In the genomic region with DNA sequence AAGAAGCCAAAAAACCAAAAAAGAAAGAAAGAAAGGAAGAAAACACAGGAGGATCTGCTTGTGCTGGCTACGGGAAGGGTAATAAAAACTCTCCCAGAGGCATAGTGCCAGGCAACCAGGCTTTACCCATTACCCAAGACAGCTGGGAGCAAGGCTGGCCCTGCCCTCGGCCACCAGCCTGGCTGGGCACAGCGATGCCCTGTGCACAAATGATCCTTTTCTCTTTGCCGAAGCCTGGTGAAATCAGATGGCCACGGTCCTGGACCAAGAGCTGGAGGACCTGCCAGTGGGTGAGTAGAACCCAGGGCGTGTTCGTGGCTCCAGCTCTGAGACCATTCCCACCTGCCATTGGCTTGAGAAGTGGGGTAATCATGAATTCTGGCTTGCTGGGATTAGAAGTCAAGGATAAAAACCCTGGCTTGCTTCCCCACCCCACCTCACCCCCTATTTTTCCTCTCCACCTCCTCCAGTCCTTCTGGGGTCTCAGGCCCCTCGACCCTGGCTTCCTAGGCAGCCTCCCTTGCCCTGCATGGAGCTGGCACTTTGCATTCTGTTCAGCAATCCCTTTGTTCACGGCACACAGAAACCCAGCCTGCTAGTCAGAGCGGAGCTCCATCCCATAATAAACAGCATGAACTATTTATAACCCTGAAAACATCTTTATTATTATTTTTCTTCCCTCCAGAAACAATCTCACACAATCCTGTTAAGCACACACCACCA, we compare ENCODE assay signal across 9 mouse cellular contexts.
DNase-seq lines count a peak whose midpoint lies in the region; ATAC-seq lines count a peak whose summit lies in the region.
"Had no signal": no experiment of that assay in that cellular context is flagged by ENCODE, and none has a peak within 500 bp of the region (broad histone marks: within the 10 kb centered on the region; RNA-seq: fewer than 3 reads in every experiment).

No protein-coding gene starts in this region.

- peaks cover 47% of the 10 kb centered on the region for H3K4me1 ChIP-seq in forebrain, embryonic 13.5 days

- peak overlapping the region; percentile 99 for H3K27ac ChIP-seq in forebrain, embryonic 13.5 days

- no peaks in the 10 kb centered on the region for H3K36me3 ChIP-seq in forebrain, embryonic 13.5 days (ENCODE audit: poor library complexity, severe bottlenecking)

- peak; percentile 65 for ATAC-seq in forebrain, embryonic 13.5 days

- 39% methylated on average over 10 of the region's 10 CpGs for WGBS in forebrain, embryonic 13.5 days

- H3K4me3 ChIP-seq in forebrain, embryonic 13.5 days: no peak overlapping the region

- peak overlapping the region; percentile 33 for H3K4me2 ChIP-seq in forebrain, embryonic 13.5 days

- peak overlapping the region; percentile 56 for H3K9ac ChIP-seq in forebrain, embryonic 13.5 days

- DNase-seq in right cerebral cortex, postnatal 4 days: peak; percentile 44
- no peak for DNase-seq in right cerebral cortex, postnatal 36 days (ENCODE audit: low spot score in 2 of 2)
- DNase-seq in layer of hippocampus, postnatal 10 days (ENCODE audit: low spot score in 2 of 2): peak; percentile 63 to 70
- DNase-seq in lung, postnatal 36 days: no peak
- no peak for DNase-seq in kidney, adult 8-10 months
- no peak for DNase-seq in urinary bladder, postnatal 10 days (ENCODE audit: low spot score)
- no peak for DNase-seq in ovary, postnatal 36 days (ENCODE audit: low spot score)
- DNase-seq: kidney, adult 2 months had no signal

- no peaks in the 10 kb centered on the region for H3K27me3 ChIP-seq in forebrain, embryonic 13.5 days

- H3K9me3 ChIP-seq in forebrain, embryonic 13.5 days (replicated peaks): peaks cover under 1% of the 10 kb centered on the region

Comparison
In these comparisons a context has a peak if more than half of its experiments do, and no peak if none do; other contexts are left out.
1. DNase-seq: peak in right cerebral cortex, postnatal 4 days (single experiment) and layer of hippocampus, postnatal 10 days (2 of 2); none in right cerebral cortex, postnatal 36 days (0 of 2), lung, postnatal 36 days (single experiment), kidney, adult 8-10 months (0 of 2), urinary bladder, postnatal 10 days (single experiment) and ovary, postnatal 36 days (single experiment).